Mouse (Mus musculus): ENCODE results near the gene Olfr198. TPM values are rescaled to one million over a fixed set of nuclear protein-coding genes. Genes with fewer than 3 reads are reported as not detected.

Gene Olfr198
- not detected for total RNA-seq (2023)

GRCm38 (mm10) chr16:59203433-59203832, at the start of gene Olfr198:
Gene Olfr198, minus strand, starts transcription at chr16:59203533.

GRCm38 (mm10) chr16:59219667-59220066, 16.3 kb upstream of the Olfr198 start, which contains the start of gene Olfr199:
Gene Olfr199, minus strand, starts transcription at chr16:59219767.

GRCm38 (mm10) chr16:59170354-59170753, 33.0 kb downstream of the Olfr198 start, which contains the start of gene Olfr196:
Gene Olfr196, minus strand, starts transcription at chr16:59170454.

Other genes with a start within 250 kb of the Olfr198 start
- gene Olfr183, start 208.2 kb downstream of the Olfr198 start, total RNA-seq (2023), result not detected
- not detected for gene Olfr186, start 173.2 kb downstream of the Olfr198 start, total RNA-seq (2023)
- not detected for gene Olfr187, start 163.8 kb downstream of the Olfr198 start, total RNA-seq (2023)
- gene Olfr190, start 125.5 kb downstream of the Olfr198 start, total RNA-seq (2023), result not detected
- not detected for gene Olfr191, start 113.7 kb downstream of the Olfr198 start, total RNA-seq (2023)
- not detected for gene Olfr193, start 91.7 kb downstream of the Olfr198 start, total RNA-seq (2023)
- not detected for gene Olfr194, start 82.5 kb downstream of the Olfr198 start, total RNA-seq (2023)
- not detected for gene Olfr195, start 56.5 kb downstream of the Olfr198 start, total RNA-seq (2023)
- gene Olfr196, start 33.1 kb downstream of the Olfr198 start, total RNA-seq (2023), result not detected
- not detected for gene Olfr199, start 16.2 kb upstream of the Olfr198 start, total RNA-seq (2023)
- not detected for gene Olfr201, start 69.1 kb upstream of the Olfr198 start, total RNA-seq (2023)
- gene Olfr202, start 83.3 kb upstream of the Olfr198 start, total RNA-seq (2023), result not detected
- gene Olfr203, start 95.3 kb upstream of the Olfr198 start, total RNA-seq (2023), result not detected
- not detected for gene Olfr204, start 114.7 kb upstream of the Olfr198 start, total RNA-seq (2023)
- gene Olfr205, start 127.6 kb upstream of the Olfr198 start, total RNA-seq (2023), result not detected
- not detected for gene Olfr206, start 145.7 kb upstream of the Olfr198 start, total RNA-seq (2023)
- not detected for gene Olfr209, start 160.5 kb upstream of the Olfr198 start, total RNA-seq (2023)
- gene Gabrr3, start 203.8 kb upstream of the Olfr198 start, total RNA-seq (2023), result not detected

All from CD4-positive naive resting alpha-beta T cell, adult 76 days (primary cell).